Mouse (Mus musculus): ENCODE results near the gene Atp8a2. TPM values are rescaled to one million over a fixed set of nuclear protein-coding genes. Genes with fewer than 3 reads are reported as not detected.
A peak's percentile ranks its signal among the peaks of the same experiment; 100 is the strongest.

The Atp8a2 gene
- total RNA-seq, 1 experiment, result 0.62 TPM

- no peak overlapping the region; the same call in 1 of the 2 replicates for H3K9ac ChIP-seq (ENCODE audit: insufficient read depth, low read depth, low read length, poor library complexity, severe bottlenecking)
- peaks cover 8% of the 10 kb centered on the region; the same call in 1 of the 2 replicates for H3K36me3 ChIP-seq (ENCODE audit: control insufficient read depth, insufficient read depth, low read length, poor library complexity, severe bottlenecking)
- peaks cover 4 to 6% of the 10 kb centered on the region in 2 experiments; a peak in 3 of 4 replicates for H3K4me1 ChIP-seq (ENCODE audit: control insufficient read depth in 2 of 2, insufficient read depth in 2 of 2, low read length in 2 of 2, poor library complexity in 1 of 2)
- no peak for DNase-seq (ENCODE audit: low read depth, low spot score)
- H3K27ac ChIP-seq (ENCODE audit: insufficient read depth, low read depth, low read length, poor library complexity, severe bottlenecking), result no peak overlapping the region
- TF ChIP-seq MAFK (IDR thresholded peaks at IDR 0.05; ENCODE audit: insufficient read depth, low read depth, low read length) (no peak), HCFC1 (IDR thresholded peaks at IDR 0.05; ENCODE audit: borderline replicate concordance, insufficient read depth, low read length) (no peak), ZC3H11A (IDR thresholded peaks at IDR 0.05; ENCODE audit: borderline replicate concordance, low read depth, low read length) (no peak), ZNF384 (IDR thresholded peaks at IDR 0.05; ENCODE audit: low read depth, low read length) (no peak), CHD2 (IDR thresholded peaks at IDR 0.05; ENCODE audit: low read depth, low read length) (no peak)
- in situ Hi-C loops (cut with MboI; ENCODE audit: low sequenced_read_pairs in 2 of 2, unreplicated experiment in 2 of 2), result no loop called here
- no peaks in the 10 kb centered on the region for H3K9me3 ChIP-seq (ENCODE audit: control insufficient read depth, insufficient read depth, low read depth, low read length)
- H3K4me3 ChIP-seq (ENCODE audit: insufficient read depth in 1 of 2, low read depth in 1 of 2, low read length in 2 of 2, poor library complexity in 1 of 2, severe bottlenecking in 1 of 2), result peak overlapping the region; percentile 74 to 78
These were observed 570.3 kb downstream of the Atp8a2 start for GRCm38 (mm10) chr14:59626711-59627110.

GRCm38 (mm10) chr14:59625806-59626364 is 571.1 kb downstream of the Atp8a2 start:
- in situ Hi-C loops (cut with MboI; ENCODE audit: low sequenced_read_pairs in 2 of 2, unreplicated experiment in 2 of 2), result no loop called here
- no peaks in the 10 kb centered on the region for H3K9me3 ChIP-seq (ENCODE audit: control insufficient read depth, insufficient read depth, low read depth, low read length)
- peaks cover 4 to 6% of the 10 kb centered on the region in 2 experiments; a peak in 3 of 4 replicates for H3K4me1 ChIP-seq (ENCODE audit: control insufficient read depth in 2 of 2, insufficient read depth in 2 of 2, low read length in 2 of 2, poor library complexity in 1 of 2)
- H3K9ac ChIP-seq (ENCODE audit: insufficient read depth, low read depth, low read length, poor library complexity, severe bottlenecking), result peak overlapping the region; percentile 74
- peaks cover 8% of the 10 kb centered on the region; the same call in 1 of the 2 replicates for H3K36me3 ChIP-seq (ENCODE audit: control insufficient read depth, insufficient read depth, low read length, poor library complexity, severe bottlenecking)
- TF ChIP-seq ZC3H11A (IDR thresholded peaks at IDR 0.05; ENCODE audit: borderline replicate concordance, low read depth, low read length) (no peak), ZNF384 (IDR thresholded peaks at IDR 0.05; ENCODE audit: low read depth, low read length) (no peak), MAFK (IDR thresholded peaks at IDR 0.05; ENCODE audit: insufficient read depth, low read depth, low read length) (no peak), HCFC1 (IDR thresholded peaks at IDR 0.05; ENCODE audit: borderline replicate concordance, insufficient read depth, low read length) (no peak), CHD2 (IDR thresholded peaks at IDR 0.05; ENCODE audit: low read depth, low read length) (no peak)
- no peak for DNase-seq (ENCODE audit: low read depth, low spot score)
- peak overlapping the region; percentile 74 to 78 for H3K4me3 ChIP-seq (ENCODE audit: insufficient read depth in 1 of 2, low read depth in 1 of 2, low read length in 2 of 2, poor library complexity in 1 of 2, severe bottlenecking in 1 of 2)
- H3K27ac ChIP-seq (ENCODE audit: insufficient read depth, low read depth, low read length, poor library complexity, severe bottlenecking), result no peak overlapping the region

GRCm38 (mm10) chr14:59625158-59625805 is 571.7 kb downstream of the Atp8a2 start, which contains the start of gene Shisa2:
Gene Shisa2, plus strand, starts transcription at chr14:59625308.
- H3K4me1 ChIP-seq (ENCODE audit: control insufficient read depth in 2 of 2, insufficient read depth in 2 of 2, low read length in 2 of 2, poor library complexity in 1 of 2), result peaks cover 4 to 6% of the 10 kb centered on the region in 2 experiments; a peak in 3 of 4 replicates
- in situ Hi-C loops (cut with MboI; ENCODE audit: low sequenced_read_pairs in 2 of 2, unreplicated experiment in 2 of 2), result no loop called here

GRCm38 (mm10) chr14:59624326-59624885 is 572.6 kb downstream of the Atp8a2 start:
- Histone ChIP-seq H3K9me3 (ENCODE audit: control insufficient read depth, insufficient read depth, low read depth, low read length) (no peaks in the 10 kb centered on the region), H3K4me3 (ENCODE audit: insufficient read depth in 1 of 2, low read depth in 1 of 2, low read length in 2 of 2, poor library complexity in 1 of 2, severe bottlenecking in 1 of 2) (no peak overlapping the region), H3K36me3 (ENCODE audit: control insufficient read depth, insufficient read depth, low read length, poor library complexity, severe bottlenecking) (no peaks in the 10 kb centered on the region; the same call in 1 of the 2 replicates), H3K27ac (ENCODE audit: insufficient read depth, low read depth, low read length, poor library complexity, severe bottlenecking) (no peak overlapping the region; the same call in 1 of the 2 replicates), H3K4me1 (ENCODE audit: control insufficient read depth in 2 of 2, insufficient read depth in 2 of 2, low read length in 2 of 2, poor library complexity in 1 of 2) (peaks cover 4 to 6% of the 10 kb centered on the region in 2 experiments; a peak in 3 of 4 replicates), H3K9ac (ENCODE audit: insufficient read depth, low read depth, low read length, poor library complexity, severe bottlenecking) (no peak overlapping the region)
- no peak for DNase-seq (ENCODE audit: low read depth, low spot score)
- no peak for TF ChIP-seq ZNF384 (IDR thresholded peaks at IDR 0.05; ENCODE audit: low read depth, low read length)
- no peak for TF ChIP-seq HCFC1 (IDR thresholded peaks at IDR 0.05; ENCODE audit: borderline replicate concordance, insufficient read depth, low read length)
- TF ChIP-seq CHD2 (IDR thresholded peaks at IDR 0.05; ENCODE audit: low read depth, low read length), result no peak
- no peak for TF ChIP-seq MAFK (IDR thresholded peaks at IDR 0.05; ENCODE audit: insufficient read depth, low read depth, low read length)
- TF ChIP-seq ZC3H11A (IDR thresholded peaks at IDR 0.05; ENCODE audit: borderline replicate concordance, low read depth, low read length), result no peak
- in situ Hi-C loops (cut with MboI; ENCODE audit: low sequenced_read_pairs in 2 of 2, unreplicated experiment in 2 of 2), result loop anchor here in 1 of 2 experiments (5.0 kb wide), 1 partner anchor 108 kb away; no protein-coding TSS in a partner anchor

More at GRCm38 (mm10) chr14:59625158-59625805, 571.7 kb downstream of the Atp8a2 start, which contains the start of gene Shisa2:
- Histone ChIP-seq H3K9me3 (ENCODE audit: control insufficient read depth, insufficient read depth, low read depth, low read length) (no peaks in the 10 kb centered on the region), H3K36me3 (ENCODE audit: control insufficient read depth, insufficient read depth, low read length, poor library complexity, severe bottlenecking) (peaks cover 8% of the 10 kb centered on the region; the same call in 1 of the 2 replicates), H3K9ac (ENCODE audit: insufficient read depth, low read depth, low read length, poor library complexity, severe bottlenecking) (peak within 1 kb of the TSS; percentile 74), H3K4me3 (ENCODE audit: insufficient read depth in 1 of 2, low read depth in 1 of 2, low read length in 2 of 2, poor library complexity in 1 of 2, severe bottlenecking in 1 of 2) (peak within 1 kb of the TSS; percentile 74 to 78), H3K27ac (ENCODE audit: insufficient read depth, low read depth, low read length, poor library complexity, severe bottlenecking) (no peak within 1 kb of the TSS; the same call in 1 of the 2 replicates)
- TF ChIP-seq ZNF384 (IDR thresholded peaks at IDR 0.05; ENCODE audit: low read depth, low read length) (no peak), ZC3H11A (IDR thresholded peaks at IDR 0.05; ENCODE audit: borderline replicate concordance, low read depth, low read length) (no peak)
- peak; percentile 56 for DNase-seq (ENCODE audit: low read depth, low spot score)
